Mouse (Mus musculus): ENCODE data around the gene Olfr52. TPM values are rescaled to one million over a fixed set of nuclear protein-coding genes. Genes with fewer than 3 reads are reported as not detected.

Gene Olfr52
- polyA plus RNA-seq, 1 experiment from 2014 or later: not detected

Other genes with a start within 250 kb of the Olfr52 start
- not detected in 2 replicates for gene Olfr1028, start 235.2 kb downstream of the Olfr52 start, polyA plus RNA-seq (2015; fragmentation: Nextera tagmentation; extraction: Ambion mirVana)
- gene Olfr1029, start 211.8 kb downstream of the Olfr52 start, polyA plus RNA-seq (2015; fragmentation: Nextera tagmentation; extraction: Ambion mirVana): not detected in 2 replicates
- gene Olfr1030, start 206.4 kb downstream of the Olfr52 start, polyA plus RNA-seq (2015; fragmentation: Nextera tagmentation; extraction: Ambion mirVana): not detected in 2 replicates
- gene Olfr1031, start 195.4 kb downstream of the Olfr52 start, polyA plus RNA-seq (2015; fragmentation: Nextera tagmentation; extraction: Ambion mirVana): not detected in 2 replicates
- gene Olfr1032, start 180.1 kb downstream of the Olfr52 start, polyA plus RNA-seq (2015; fragmentation: Nextera tagmentation; extraction: Ambion mirVana): not detected in 2 replicates
- gene Olfr1033, start 165.1 kb downstream of the Olfr52 start, polyA plus RNA-seq (2015; fragmentation: Nextera tagmentation; extraction: Ambion mirVana): 1.6 TPM in 2 replicates
- gene Olfr1034, start 139.8 kb downstream of the Olfr52 start, polyA plus RNA-seq (2015; fragmentation: Nextera tagmentation; extraction: Ambion mirVana): 0.04 TPM in 1 of 2 replicates, not detected in the other
- not detected in 2 replicates for gene Olfr1036, start 111.7 kb downstream of the Olfr52 start, polyA plus RNA-seq (2015; fragmentation: Nextera tagmentation; extraction: Ambion mirVana)
- not detected in 2 replicates for gene Olfr1037, start 98.3 kb downstream of the Olfr52 start, polyA plus RNA-seq (2015; fragmentation: Nextera tagmentation; extraction: Ambion mirVana)
- not detected in 2 replicates for gene Olfr1039, start 49.8 kb downstream of the Olfr52 start, polyA plus RNA-seq (2015; fragmentation: Nextera tagmentation; extraction: Ambion mirVana)
- gene Olfr1040, start 39.0 kb downstream of the Olfr52 start, polyA plus RNA-seq (2015; fragmentation: Nextera tagmentation; extraction: Ambion mirVana): not detected in 2 replicates
- not detected in 2 replicates for gene Olfr1042, start 23.8 kb downstream of the Olfr52 start, polyA plus RNA-seq (2015; fragmentation: Nextera tagmentation; extraction: Ambion mirVana)
- gene Olfr1043, start 18.2 kb downstream of the Olfr52 start, polyA plus RNA-seq (2015; fragmentation: Nextera tagmentation; extraction: Ambion mirVana): not detected in 2 replicates
- gene Olfr1044, start 7.9 kb downstream of the Olfr52 start, polyA plus RNA-seq (2015; fragmentation: Nextera tagmentation; extraction: Ambion mirVana): not detected in 2 replicates
- gene Olfr1045, start 17.3 kb upstream of the Olfr52 start, polyA plus RNA-seq (2015; fragmentation: Nextera tagmentation; extraction: Ambion mirVana): not detected in 2 replicates
- not detected in 2 replicates for gene Olfr1046, start 33.6 kb upstream of the Olfr52 start, polyA plus RNA-seq (2015; fragmentation: Nextera tagmentation; extraction: Ambion mirVana)
- gene Olfr1047, start 45.7 kb upstream of the Olfr52 start, polyA plus RNA-seq (2015; fragmentation: Nextera tagmentation; extraction: Ambion mirVana): not detected in 2 replicates
- gene Olfr1048, start 54.6 kb upstream of the Olfr52 start, polyA plus RNA-seq (2015; fragmentation: Nextera tagmentation; extraction: Ambion mirVana): not detected in 2 replicates
- gene Olfr1049, start 72.6 kb upstream of the Olfr52 start, polyA plus RNA-seq (2015; fragmentation: Nextera tagmentation; extraction: Ambion mirVana): not detected in 2 replicates
- not detected in 2 replicates for gene Olfr1051, start 93.4 kb upstream of the Olfr52 start, polyA plus RNA-seq (2015; fragmentation: Nextera tagmentation; extraction: Ambion mirVana)
- not detected in 2 replicates for gene Olfr1052, start 106.8 kb upstream of the Olfr52 start, polyA plus RNA-seq (2015; fragmentation: Nextera tagmentation; extraction: Ambion mirVana)
- gene Olfr1053, start 129.6 kb upstream of the Olfr52 start, polyA plus RNA-seq (2015; fragmentation: Nextera tagmentation; extraction: Ambion mirVana): not detected in 2 replicates
- not detected in 2 replicates for gene Olfr1054, start 149.8 kb upstream of the Olfr52 start, polyA plus RNA-seq (2015; fragmentation: Nextera tagmentation; extraction: Ambion mirVana)
- gene Olfr1055, start 164.6 kb upstream of the Olfr52 start, polyA plus RNA-seq (2015; fragmentation: Nextera tagmentation; extraction: Ambion mirVana): not detected in 2 replicates
- gene Olfr1056, start 176.8 kb upstream of the Olfr52 start, polyA plus RNA-seq (2015; fragmentation: Nextera tagmentation; extraction: Ambion mirVana): not detected in 2 replicates
- not detected in 2 replicates for gene Olfr1057, start 192.7 kb upstream of the Olfr52 start, polyA plus RNA-seq (2015; fragmentation: Nextera tagmentation; extraction: Ambion mirVana)
- gene Olfr1058, start 202.9 kb upstream of the Olfr52 start, polyA plus RNA-seq (2015; fragmentation: Nextera tagmentation; extraction: Ambion mirVana): not detected in 2 replicates
- not detected in 2 replicates for gene Olfr1061, start 228.4 kb upstream of the Olfr52 start, polyA plus RNA-seq (2015; fragmentation: Nextera tagmentation; extraction: Ambion mirVana)
- not detected in 2 replicates for gene Olfr1062, start 241.1 kb upstream of the Olfr52 start, polyA plus RNA-seq (2015; fragmentation: Nextera tagmentation; extraction: Ambion mirVana)

Data from limb, embryonic 15.5 days (tissue).